Mouse (Mus musculus): ENCODE measurements around the gene Oosp2.

Gene Oosp2

DNA sequence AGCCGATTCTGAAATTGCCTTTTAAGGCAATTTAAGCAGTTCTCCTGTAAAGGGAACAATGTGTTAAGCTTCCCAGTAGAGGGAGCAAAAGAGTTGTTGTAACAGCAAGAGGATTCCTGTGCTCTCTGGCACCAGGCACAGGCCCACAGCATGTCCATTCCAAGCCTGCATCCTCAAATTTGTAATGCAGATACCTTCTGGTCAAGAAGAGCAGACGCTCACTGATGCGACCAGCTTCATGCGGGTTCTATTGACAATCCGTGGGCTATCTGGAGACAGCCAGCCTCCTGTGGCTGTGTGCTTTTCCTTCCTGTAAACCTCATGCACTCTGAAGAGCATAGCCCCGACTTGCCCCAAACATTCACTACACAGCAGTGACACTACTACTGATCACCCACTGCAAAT is 48.8 kb downstream of the Oosp2 start:
- 0 out of 2 replicates have a peak, but pooled peaks have one; percentile 64 for ATAC-seq (ENCODE audit: insufficient number of reproducible peaks, low FRiP score, low TSS enrichment)

DNA sequence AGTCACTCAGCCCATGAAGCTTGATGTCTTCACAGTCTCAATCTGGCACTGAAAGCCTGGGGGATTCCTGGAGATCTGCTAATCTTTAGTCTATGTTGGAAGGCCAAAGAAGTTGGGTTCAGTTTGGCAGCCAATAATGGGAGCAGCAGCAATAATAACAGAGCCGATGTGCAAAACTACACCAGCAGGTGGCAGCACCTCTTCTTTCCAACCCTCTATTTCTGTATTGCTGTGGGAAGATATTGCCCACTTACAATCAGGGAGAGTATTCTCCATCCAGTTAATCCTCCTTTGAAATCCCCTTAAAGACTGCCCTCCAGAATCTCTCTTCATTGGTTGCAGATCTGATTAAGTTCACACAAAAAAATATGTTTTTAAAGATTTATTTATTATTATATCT is 52.2 kb downstream of the Oosp2 start:
- no peak for ATAC-seq (ENCODE audit: insufficient number of reproducible peaks, low FRiP score, low TSS enrichment)

DNA sequence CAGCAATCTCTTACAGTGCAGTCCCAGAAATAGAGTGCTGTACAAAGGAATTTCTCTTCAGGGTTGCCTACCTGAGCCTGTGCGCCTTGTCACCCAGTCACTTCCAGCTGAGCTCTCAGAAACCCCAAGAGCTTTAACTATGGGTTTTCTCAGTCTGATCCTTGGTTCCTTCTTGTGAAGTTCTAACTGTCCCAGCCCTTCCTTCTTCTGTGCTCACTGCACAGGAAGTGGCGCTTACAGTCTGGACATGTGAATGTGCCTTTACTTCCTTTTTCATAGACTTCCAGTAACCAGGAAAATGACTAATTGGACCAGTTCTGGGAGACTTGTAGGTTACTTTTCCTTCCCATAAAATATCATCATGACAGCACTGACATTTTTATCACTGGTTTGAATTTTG is 55.8 kb downstream of the Oosp2 start, which contains the start of gene Ms4a6d:
Gene Ms4a6d (minus strand): TSS at position 247 of the 400 bp plus-strand sequence.
- no peak for ATAC-seq (ENCODE audit: insufficient number of reproducible peaks, low FRiP score, low TSS enrichment)

DNA sequence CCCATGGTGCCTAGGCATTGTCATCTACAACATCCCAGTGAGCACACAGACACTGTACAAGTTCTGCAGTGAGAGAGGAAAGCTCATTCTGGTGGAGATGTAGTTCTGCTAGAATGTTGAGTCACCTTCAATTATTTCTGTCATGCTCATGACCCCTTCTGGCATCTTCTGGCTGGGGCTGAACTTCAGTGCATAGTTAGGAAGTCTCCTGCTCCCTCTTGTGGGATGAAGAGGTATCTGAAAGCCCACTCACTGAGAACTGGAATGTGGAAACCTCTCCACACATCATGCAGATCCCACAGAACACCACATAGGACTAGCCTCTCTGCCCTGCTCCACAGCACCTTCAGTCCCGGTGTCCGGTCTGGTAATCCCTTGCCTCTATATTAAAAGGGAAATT is 58.3 kb downstream of the Oosp2 start:
- no peak for ATAC-seq (ENCODE audit: insufficient number of reproducible peaks, low FRiP score, low TSS enrichment)

DNA sequence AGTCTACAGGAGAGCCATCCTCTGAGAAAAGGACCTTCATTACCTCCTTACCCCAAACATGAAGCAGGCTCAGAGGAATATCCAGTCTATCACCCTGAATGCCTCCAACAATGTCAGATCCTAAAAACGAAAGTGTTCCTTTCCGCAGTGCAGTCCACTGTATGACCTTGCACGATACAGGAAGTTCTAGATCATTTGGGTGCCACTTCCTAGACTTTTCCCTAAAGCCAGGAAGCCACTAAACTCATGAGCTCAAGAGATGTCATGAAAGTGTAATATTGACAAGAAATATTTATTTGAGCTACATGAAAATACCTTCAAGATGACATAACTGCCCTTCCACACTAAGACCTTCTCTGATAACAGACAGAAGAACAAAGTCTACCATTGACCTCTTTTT is 59.0 kb downstream of the Oosp2 start:
- ATAC-seq (ENCODE audit: insufficient number of reproducible peaks, low FRiP score, low TSS enrichment) = no peak

All from cerebellum, adult (tissue).